Mouse (Mus musculus): Measurements from ENCODE around the gene Klhl22.
A peak's percentile ranks its signal among the peaks of the same experiment; 100 is the strongest.

Klhl22 gene

DNA sequence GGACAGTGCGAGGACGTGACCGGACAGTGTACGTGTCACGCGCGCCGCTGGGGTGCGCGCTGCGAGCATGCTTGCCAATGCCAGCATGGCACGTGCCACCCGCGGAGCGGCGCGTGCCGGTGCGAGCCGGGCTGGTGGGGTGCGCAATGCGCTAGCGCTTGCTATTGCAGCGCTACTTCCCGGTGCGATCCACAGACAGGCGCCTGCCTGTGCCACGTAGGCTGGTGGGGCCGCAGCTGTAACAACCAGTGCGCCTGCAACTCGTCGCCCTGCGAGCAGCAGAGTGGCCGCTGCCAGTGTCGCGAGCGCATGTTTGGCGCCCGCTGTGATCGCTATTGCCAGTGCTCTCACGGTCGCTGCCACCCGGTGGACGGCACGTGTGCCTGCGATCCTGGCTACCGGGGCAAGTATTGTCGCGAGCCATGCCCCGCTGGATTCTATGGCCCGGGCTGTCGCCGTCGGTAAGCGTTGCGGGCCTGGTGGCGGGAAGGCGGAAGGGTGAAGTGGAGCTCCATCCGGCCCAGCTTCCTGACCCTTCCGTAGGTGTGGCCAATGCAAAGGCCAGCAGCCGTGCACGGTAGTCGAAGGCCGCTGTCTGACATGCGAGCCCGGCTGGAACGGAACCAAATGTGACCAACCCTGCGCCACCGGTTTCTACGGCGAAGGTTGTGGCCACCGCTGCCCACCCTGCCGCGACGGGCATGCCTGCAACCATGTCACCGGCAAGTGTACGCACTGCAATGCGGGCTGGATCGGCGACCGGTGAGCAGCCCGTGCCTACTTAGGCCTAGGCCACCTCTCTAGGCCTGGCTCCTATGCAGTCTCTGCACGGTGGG, 43.6 kb downstream of the Klhl22 start:
- no peak for DNase-seq

DNA sequence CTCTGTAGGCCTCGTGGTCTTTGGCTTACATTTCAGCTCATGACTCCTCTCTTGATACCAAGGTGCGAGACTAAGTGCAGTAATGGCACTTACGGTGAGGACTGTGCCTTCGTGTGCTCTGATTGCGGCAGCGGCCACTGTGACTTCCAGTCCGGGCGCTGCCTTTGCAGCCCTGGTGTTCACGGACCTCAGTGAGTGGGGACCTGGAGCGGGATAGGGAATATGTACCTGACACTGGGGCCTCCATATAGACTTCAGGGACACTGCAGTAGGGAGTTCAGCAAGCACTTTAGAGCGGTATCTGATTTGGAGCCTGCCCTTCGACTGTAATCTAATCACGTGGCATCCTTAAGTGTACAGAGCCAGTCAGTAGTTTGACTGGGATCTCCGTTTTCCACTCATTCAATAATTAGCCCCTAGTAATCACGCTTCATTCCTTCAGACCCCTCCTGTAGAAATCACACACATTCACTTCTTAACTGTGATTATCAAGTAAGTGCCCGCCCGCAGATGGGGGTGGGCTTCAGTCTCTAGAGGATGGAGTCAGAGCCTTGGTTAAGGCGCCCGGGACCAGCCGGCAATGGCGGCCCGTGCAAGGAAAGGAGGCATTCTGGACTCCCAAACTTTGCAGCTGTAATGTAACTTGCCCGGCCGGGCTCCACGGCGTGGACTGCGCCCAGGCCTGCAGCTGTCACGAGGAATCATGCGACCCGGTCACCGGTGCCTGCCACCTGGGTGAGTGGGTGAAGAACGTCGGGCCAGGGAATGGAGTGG, 44.4 kb downstream of the Klhl22 start:
- no peak for DNase-seq

DNA sequence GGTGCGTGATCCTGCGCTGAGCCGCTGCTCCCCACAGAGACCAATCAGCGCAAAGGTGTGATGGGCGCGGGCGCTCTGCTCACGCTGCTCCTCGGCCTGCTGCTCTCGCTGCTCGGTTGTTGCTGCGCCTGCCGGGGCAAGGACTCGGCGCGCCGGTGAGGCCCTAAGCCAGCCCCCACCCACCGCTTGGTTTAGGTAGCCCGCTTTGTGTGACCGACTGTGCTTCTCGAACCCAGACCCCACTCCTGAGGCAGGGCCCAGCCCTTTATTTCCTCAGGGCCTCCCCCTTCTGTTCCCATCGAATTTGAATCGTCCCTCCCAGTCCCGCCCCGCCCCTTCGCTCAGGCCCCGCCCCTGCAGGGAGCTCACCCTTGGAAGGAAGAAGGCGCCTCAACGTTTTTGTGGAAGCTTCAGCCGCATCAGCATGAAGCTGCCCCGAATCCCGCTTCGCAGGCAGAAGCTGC, 45.1 kb downstream of the Klhl22 start:
- no peak for DNase-seq

DNA sequence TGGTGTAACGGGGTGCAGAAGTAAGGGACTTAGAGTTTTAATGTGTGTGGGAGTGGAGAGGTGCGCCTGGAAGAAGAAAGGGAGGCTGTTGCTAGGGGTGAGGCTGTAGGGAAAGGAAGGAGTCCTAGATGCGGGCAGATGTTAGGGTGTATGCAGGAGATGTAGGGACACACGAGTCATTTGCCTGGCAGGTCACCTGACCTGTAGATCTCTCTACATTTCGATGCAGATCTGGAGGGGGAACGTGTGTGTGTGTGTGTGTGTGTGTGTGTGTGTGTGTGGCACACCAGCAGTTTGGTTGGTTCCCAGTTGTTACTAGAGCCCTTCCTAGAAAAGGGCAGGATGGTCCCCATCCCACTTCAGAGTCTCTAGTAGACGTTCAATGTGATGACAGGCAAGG, 45.6 kb downstream of the Klhl22 start:
- no peak for DNase-seq

DNA sequence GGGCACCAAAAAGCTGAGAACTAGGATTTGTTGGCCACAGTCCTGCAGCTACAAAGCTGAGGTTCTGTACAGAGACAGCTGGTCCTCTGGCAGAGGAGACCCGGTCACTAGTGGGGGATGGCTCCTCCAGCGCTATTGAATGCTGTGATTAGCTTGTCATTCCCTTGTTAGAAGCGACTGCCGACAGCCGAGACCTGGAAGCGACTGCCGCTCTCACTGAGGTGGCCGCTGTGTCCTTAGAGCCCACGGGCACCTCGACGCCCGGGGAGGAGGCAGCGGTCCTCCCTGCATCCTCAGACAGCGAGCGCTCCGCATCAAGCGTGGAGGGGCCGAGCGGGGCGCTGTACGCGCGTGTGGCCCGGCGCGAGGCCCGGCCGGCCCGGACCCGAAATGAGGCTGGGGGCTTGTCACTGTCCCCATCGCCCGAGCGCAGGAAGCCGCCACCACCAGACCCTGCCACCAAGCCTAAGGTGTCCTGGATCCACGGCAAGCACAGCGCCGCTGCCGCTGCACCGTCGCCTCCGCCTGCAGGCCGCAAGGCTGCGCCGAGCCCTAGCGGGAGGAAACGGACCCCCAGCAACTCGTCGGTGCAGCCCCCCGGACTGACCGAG, 47.3 kb downstream of the Klhl22 start:
- DNase-seq, result peak; percentile 52

DNA sequence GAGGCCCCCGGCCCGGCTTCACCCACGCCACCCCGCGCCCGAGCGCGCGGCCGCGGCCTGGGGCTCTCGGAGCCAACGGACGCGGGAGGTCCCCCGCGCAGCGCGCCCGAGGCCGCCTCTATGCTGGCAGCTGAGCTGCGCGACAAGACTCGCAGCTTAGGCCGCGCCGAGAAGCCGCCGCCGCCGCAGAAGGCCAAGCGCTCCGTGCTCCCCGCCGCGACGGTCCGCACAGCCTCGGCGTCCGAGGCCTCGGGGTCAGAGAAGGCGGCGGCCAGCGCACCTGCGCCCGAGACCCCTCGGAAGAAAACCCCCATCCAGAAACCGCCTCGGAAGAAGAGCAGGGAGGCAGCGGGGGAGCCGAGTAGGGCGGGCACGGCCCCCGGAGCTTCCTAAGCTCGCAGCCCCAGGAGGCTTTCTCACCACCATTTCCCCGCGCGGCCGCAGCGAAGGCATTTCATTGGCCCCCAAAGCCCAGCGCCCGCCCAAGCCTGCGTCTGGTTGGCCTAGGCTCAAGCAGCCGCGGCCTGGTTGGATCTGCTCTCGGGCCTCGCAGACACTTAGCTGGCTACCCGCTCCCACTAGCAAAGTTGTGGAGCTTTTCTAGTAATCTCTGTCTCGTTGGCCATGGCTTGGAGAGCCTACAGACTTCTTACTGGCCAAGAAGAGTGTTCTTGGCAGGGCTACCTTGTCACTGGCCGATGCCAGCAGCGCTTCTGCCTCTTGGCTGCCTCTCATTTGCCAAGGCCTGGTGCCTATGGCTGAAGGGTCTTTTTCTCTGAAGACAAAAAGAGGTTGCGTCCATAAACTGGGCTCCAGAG, 48.0 kb downstream of the Klhl22 start:
- peak; percentile 83 for DNase-seq

DNA sequence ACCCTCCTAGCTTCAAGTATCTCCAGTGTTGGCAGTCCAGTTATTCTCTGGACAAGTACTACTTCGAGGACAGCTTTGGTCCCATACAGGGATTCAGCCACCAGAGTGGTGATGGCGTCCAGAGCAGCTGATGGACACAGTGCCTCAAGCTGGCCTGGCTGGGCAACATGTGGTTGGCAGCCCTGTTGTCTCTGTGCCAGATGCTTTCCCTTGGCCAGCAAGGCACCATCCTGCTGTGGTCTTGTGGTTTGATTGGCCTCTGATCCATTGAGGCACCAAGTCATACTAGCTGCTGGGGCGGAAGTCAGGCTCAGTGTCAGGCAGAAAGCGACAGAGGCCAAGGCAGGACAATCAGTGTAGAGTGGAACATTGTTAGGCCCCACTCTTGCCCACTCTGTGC, 49.7 kb downstream of the Klhl22 start:
- DNase-seq, result no peak

DNA sequence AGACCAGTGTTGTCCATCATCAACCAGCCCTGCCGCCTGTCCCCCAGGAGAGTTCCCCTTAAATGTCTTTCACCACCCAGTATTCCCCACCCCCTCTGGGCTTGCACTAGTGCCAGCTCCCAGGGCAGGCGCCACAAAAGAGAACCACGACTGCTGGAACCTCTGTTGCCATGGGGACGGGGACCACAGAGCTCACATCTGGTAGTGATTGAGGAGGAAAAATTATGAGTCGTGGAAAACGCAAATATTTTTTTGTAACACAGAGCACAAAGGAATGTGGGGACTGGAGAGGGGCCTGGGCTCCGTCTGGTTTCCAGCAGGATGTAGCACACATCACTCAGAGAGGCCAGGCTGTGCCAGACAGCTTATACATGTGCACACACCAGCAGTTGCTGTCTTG, 50.3 kb downstream of the Klhl22 start:
- no peak for DNase-seq

DNA sequence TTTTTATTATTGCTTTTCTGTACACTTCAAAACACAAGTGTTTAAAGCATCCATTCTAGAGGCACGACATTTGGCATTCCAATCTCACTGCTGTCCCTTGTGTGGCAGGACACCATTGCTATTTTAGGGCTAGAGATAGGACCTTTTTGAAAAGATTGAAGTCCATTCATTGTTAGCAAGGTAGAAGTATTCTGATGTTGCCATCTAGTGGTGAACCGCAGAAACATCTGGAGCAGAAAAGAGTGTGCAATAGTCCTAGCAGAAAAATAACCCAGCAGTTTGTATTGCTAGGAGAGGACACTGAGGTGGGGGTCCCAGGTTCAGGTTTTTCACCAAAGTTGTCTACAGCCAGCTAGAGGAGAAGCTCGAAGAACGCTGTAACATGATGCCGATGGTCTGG, 52.7 kb downstream of the Klhl22 start:
- DNase-seq, result no peak

DNA sequence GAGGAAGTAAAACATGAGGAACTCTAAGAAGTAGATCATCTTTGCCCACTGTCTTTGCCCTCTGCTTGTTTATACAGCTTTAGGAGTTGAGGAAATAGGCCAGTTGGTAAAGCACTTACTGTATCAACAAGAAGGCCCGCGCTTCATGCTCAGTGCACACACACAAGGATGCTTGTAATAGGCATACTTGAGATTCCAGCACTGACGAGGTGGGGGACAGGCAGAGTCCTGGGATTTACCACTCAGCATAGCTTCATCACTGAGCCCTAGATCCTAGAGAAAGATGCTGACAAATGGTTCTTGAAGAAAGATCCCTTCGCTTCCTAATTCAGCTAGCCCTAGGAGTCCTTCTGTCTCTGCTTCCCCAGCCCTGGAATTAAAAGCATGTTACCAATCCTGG, 53.8 kb downstream of the Klhl22 start:
- DNase-seq, result no peak

DNA sequence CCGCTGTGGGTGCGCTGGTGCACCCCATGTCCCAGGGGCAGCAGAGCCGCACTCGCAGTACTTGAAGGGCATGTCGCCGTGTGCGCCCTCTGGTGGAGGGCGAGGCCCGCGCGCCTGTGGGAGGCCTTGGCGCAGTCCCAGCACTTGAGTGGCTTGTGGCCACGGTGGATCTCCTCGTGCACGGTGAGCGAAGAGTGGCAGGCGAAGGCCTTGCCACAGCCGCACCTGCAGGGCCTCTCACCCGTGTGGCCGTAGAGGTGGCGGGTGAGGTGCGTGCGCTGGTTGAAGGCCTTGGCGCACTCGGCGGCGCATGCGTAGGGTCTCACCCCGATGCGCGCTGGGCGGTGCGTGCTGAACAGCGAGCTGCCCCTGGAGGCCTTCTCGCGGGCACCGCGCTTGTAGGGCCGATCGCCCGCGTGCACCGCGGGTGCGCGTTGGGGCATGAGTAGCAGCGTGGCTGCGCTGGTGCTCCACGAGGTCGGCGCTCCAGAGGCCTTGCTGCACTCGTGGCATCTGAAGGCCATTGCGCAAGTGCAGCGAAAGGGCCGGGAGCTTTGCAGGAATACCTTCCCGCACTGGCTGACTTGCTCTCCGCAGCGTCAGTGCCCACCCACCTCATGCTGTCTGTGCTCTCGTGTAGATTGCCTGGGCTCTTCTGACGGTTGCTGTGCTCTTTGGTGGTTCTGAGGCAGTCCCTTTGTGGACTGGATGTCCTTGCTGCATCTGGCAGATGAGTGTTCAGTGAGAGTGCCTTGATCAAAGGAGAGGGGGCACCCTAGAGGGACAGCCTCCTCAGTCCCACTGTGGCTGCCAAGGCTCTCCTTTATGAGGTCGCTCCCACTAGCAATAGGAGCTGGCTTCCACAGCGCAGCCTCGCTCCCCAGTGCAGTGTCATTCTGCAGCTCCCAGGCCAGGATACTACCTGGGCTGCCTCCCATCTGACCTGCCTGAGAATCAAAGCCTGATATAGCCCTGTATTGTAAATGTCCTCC, 56.3 kb downstream of the Klhl22 start:
- peak; percentile 63 for DNase-seq

DNA sequence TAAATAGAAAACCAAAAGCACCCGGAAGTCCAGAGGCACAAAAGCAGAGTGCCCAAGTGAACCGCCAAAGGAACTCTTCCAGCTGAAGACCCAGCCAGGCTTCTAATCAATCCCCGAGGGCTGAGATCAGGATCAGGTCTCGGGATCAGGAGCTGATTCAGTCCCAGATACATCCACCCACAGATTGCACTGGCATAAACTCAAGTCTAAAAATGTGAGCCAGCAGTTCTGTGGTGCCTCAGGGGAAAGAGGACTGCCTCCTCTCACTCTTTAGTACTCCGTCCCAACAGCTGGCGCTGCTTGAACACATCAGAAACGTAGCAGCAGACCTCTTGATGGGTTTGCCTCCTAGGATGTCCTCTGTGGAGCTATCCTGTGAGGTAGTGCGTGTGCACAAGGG, 57.1 kb downstream of the Klhl22 start:
- no peak for DNase-seq

DNA sequence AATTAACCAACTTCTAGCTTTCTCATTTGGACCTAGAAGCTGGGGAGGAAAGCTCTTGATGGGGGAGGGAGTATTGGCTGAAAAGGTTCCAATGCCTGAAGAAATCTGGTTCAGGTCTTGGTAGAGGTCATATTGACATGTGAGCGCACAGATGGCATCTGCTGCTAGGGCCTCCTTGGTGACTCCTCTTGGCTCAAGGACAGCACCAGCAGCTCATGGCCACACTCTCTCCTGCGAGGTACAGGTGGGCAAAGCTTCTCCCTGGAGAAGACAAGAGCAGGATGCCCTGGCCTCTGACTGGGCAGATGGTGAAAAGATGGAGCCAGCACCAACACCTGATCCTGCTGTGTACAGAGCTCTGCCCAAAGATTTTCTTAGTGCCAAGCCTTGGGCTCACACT, 67.1 kb downstream of the Klhl22 start:
- peak; percentile 62 for DNase-seq

DNA sequence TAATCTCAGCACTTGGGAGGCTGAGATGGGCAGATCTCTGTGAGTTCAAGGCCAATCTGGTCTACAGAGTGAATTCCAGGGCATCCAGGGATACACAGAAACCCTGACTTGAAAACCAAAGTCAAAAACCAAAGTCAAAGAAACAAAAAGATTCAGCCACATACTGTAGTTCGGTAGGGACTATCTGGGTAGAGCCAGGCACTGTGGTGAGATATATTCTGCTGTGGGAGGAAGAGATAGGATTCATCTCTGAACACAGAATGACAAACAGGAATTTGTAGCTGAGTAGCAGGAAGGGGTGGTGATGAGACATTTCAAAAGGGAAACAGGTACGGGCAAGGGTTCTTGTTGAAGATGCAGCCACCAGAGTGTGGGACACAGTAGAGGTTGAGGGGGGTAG, 68.8 kb downstream of the Klhl22 start:
- no peak for DNase-seq

DNA sequence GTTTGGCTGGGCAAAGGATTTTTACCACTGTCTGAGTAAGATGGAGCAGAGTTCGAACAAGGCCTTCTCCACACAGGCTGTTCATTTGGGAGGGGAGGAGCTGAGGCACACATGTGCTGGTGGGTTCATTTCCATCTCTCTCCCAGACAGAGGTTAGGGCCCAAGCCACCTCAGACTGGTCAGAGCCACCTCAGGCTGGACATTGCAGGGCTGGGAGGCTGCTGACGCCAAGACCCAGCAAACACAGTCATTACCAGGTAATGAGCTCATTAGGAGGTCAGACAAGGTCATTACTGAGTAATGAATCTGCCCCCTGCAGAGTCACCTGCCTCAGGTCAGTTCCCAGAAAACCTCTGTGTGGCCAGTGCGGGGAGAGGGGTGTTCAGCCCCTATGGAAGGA, 69.4 kb downstream of the Klhl22 start:
- DNase-seq, result no peak

DNA sequence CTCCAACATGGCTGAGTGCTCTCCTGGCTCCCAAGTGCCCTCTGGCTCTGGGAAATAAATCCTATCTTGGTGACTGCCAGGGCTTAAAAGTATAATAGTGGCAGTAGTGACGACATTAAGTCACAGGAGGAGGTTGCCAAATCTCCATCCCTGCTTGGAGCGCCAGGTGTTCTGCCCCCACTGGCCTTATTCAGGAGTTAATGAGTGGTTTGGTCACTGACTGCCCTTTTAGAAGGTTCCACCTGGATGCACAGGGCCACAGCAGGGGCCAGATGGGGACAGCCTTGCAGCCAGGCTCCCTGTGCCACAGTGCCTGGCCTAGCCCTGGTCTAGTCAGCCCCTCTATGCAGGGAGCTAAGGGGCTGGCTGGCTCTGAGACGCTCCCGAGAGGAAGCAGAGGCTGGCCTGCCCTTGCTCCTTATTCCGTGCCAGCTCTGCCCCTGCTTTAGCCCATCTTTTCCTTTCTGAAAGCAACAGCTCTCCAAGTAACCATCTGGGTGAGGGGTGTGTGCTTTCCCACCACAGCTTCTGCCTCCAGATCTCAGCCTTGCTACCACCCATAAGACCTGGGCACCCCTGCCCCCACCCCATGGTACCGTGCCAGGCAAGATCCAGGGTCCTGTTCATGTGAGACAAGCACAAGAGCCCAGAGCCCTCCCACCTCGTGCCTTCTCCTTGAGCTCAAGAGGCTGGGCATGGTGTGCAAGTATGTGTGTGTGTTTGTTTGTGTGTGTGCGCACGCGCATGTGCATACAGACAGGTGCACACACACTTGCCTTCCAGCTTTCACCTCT, 71.2 kb downstream of the Klhl22 start:
- no peak for DNase-seq

DNA sequence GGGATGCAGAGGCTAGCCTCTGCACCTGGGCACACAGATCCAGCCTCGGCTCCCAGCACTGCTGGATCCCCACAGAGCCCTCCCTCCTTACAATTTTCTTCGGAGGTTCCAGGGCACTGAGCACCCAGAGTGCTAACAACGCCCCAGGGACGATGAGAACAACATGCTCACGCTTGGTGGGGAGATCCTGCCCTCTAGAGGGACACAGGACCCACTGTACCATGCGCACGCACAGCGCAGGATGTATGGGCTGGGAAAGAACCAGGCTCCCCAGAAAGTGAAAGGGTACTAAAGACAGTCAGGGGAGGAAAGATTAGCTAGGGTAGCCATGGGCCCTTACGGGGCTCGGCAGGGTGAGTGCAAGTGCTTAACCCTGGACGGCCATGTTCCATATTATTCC, 72.4 kb downstream of the Klhl22 start:
- DNase-seq, result no peak

DNA sequence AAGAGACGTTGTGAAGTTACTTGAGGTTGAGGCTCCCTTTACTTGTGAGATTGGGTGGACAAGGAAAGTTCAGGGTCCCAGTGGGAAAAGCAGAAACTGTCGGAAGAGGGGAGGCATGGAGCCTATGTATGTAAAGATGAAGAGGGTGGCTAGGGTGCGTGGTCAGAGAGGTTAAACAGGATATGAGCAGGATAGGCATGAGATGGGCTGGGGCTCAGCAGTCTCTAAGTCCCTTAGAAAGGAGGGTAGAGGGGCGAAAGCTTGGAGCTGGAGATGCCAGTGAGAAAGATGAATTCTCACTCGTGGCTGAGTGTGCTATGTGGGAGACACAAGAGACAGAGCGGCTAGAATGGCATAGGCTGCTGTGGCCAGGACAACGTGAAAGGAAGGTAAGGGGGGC, 73.4 kb downstream of the Klhl22 start, which contains the start of gene B830017H08Rik:
B830017H08Rik (plus strand) TSS at position 301 of the 400 bp plus-strand sequence.
- DNase-seq, result no peak

DNA sequence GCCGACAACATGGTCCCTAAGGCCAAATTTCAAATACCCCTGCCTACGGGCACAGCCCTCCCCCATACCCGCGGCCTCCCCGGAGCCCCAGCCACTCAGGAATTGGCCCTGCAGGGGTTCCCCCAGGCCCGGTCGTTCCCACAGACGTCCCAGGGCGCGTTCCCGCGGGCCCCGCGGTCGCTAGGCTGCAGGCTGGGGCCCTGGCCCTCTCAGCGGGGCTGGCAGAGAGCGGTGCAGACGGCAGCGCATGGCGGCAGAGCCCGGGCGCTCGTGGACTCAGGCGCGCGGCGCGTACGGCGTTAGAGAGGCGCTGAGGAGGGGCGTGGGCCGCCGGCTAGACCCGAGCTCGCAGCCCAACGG, 73.9 kb downstream of the Klhl22 start:
- DNase-seq, result peak; percentile 69

DNA sequence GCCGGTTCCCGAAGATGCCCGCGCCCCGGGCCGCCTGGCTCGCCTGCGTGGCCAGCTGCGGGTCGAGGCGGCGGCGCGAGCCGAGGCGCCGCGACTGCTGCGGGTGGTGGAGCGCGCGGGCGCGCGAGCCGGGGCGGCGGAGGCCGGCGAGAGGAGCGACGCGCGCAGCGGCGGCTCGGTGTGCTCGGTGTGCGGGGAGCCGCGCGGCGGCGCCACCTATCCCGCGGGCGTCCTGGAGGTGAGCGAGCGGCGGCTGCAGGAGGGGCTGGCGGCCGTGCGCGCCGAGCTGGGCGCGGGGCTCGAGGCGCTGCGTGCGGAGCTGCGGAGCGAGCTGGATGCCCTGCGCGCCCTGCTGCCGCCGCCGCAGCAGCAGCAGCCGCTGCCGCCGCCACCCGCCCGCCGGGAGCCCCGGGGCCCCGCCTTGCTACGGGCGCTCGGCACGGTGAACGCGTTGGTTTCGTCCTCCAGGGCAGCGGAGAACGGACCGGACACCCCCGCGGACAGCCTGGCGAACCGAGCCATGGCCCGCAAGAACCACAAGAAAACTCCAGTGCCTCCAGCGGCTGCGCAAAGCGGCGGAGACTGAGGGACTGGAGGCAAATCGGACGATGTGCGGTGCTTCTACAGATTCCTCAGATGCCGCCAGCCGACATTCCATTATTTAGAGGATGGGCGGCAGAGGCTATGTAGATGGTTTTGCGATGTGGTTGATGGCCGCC, 74.4 kb downstream of the Klhl22 start:
- DNase-seq, result peak; percentile 70

All from cerebellum, adult 8-10 months (tissue).